Mouse (Mus musculus): ENCODE data around the gene Rbms2. TPM values are rescaled to one million over a fixed set of nuclear protein-coding genes. Genes with fewer than 3 reads are reported as not detected.

Rbms2 gene
- polyA plus RNA-seq, 1 experiment from 2014 or later = 39.0 TPM

GRCm38 (mm10) chr10:128128143-128128542 is 52.0 kb downstream of the Rbms2 start:
- Histone ChIP-seq H3K9me3 (no peaks in the 10 kb centered on the region), H3K27me3 (no peaks in the 10 kb centered on the region), H3K27ac (no peak overlapping the region), H3K36me3 (peaks cover 94% of the 10 kb centered on the region), H3K9ac (peak overlapping the region; percentile 31; the same call in 1 of the 2 replicates), H3K4me2 (replicated peaks) (no peak overlapping the region), H3K4me1 (no peaks in the 10 kb centered on the region), H3K4me3 (no peak overlapping the region)
- WGBS = 83% methylated on average over 8 of the region's 8 CpGs
- no peak for ATAC-seq (ENCODE audit: low FRiP score, low read depth)

GRCm38 (mm10) chr10:128127497-128127896 is 52.6 kb downstream of the Rbms2 start:
- no peak for ATAC-seq (ENCODE audit: low FRiP score, low read depth)
- no peaks in the 10 kb centered on the region for H3K9me3 ChIP-seq
- no peak overlapping the region for H3K4me3 ChIP-seq
- H3K27me3 ChIP-seq = no peaks in the 10 kb centered on the region
- 70% methylated on average over 5 of the region's 5 CpGs for WGBS
- H3K9ac ChIP-seq = no peak overlapping the region
- no peak overlapping the region for H3K4me2 ChIP-seq (replicated peaks)
- H3K36me3 ChIP-seq = peaks cover 94% of the 10 kb centered on the region
- H3K27ac ChIP-seq = no peak overlapping the region
- no peaks in the 10 kb centered on the region for H3K4me1 ChIP-seq

DNA sequence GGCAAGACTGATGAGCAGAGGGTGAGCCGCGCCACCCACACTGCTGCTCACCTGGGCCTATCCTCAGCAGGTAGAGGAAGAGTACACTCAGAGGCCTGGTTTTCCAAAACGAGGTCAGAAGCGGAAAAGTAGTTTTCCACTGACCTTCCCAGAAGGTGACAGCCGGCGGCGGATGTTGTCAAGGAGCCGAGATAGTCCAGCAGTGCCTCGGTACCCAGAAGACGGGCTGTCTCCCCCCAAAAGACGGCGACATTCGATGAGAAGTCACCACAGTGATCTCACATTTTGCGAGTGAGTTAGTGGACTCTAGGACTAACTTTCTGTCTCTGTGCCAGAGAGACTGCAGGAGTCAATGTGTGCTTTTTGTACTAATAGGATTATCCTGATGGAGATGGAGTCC is 54.1 kb downstream of the Rbms2 start:
- 91% methylated on average over 14 of the region's 14 CpGs for WGBS
- no peak overlapping the region for H3K4me2 ChIP-seq (replicated peaks)
- no peaks in the 10 kb centered on the region for H3K27me3 ChIP-seq
- H3K9me3 ChIP-seq = no peaks in the 10 kb centered on the region
- no peak overlapping the region for H3K4me3 ChIP-seq
- H3K9ac ChIP-seq = no peak overlapping the region
- peaks cover 94% of the 10 kb centered on the region for H3K36me3 ChIP-seq
- no peak overlapping the region for H3K27ac ChIP-seq
- H3K4me1 ChIP-seq = no peaks in the 10 kb centered on the region
- no peak for ATAC-seq (ENCODE audit: low FRiP score, low read depth)

GRCm38 (mm10) chr10:128124831-128125230 is 55.3 kb downstream of the Rbms2 start:
- Histone ChIP-seq H3K27ac (no peak overlapping the region), H3K36me3 (peaks cover 94% of the 10 kb centered on the region), H3K4me1 (no peaks in the 10 kb centered on the region), H3K4me3 (no peak overlapping the region), H3K27me3 (no peaks in the 10 kb centered on the region), H3K9me3 (no peaks in the 10 kb centered on the region), H3K4me2 (replicated peaks) (no peak overlapping the region), H3K9ac (no peak overlapping the region)
- ATAC-seq (ENCODE audit: low FRiP score, low read depth) = no peak
- 94% methylated on average over 9 of the region's 9 CpGs for WGBS

GRCm38 (mm10) chr10:128123833-128124232 is 56.3 kb downstream of the Rbms2 start:
- no peaks in the 10 kb centered on the region for H3K27me3 ChIP-seq
- ATAC-seq (ENCODE audit: low FRiP score, low read depth) = no peak
- WGBS = 92% methylated on average over 7 of the region's 7 CpGs
- H3K27ac ChIP-seq = no peak overlapping the region
- H3K4me3 ChIP-seq = no peak overlapping the region
- H3K4me2 ChIP-seq (replicated peaks) = no peak overlapping the region
- H3K36me3 ChIP-seq = peaks cover 97% of the 10 kb centered on the region
- H3K4me1 ChIP-seq = no peaks in the 10 kb centered on the region
- no peak overlapping the region for H3K9ac ChIP-seq
- no peaks in the 10 kb centered on the region for H3K9me3 ChIP-seq

GRCm38 (mm10) chr10:128111227-128111626 is 68.9 kb downstream of the Rbms2 start:
- no peak overlapping the region for H3K4me2 ChIP-seq (replicated peaks)
- no peak overlapping the region for H3K27ac ChIP-seq
- H3K4me3 ChIP-seq = no peak overlapping the region
- no peak overlapping the region for H3K9ac ChIP-seq
- no peaks in the 10 kb centered on the region for H3K4me1 ChIP-seq
- H3K9me3 ChIP-seq = no peaks in the 10 kb centered on the region
- ATAC-seq (ENCODE audit: low FRiP score, low read depth) = no peak
- no peaks in the 10 kb centered on the region for H3K27me3 ChIP-seq
- peaks cover 71% of the 10 kb centered on the region for H3K36me3 ChIP-seq

DNA sequence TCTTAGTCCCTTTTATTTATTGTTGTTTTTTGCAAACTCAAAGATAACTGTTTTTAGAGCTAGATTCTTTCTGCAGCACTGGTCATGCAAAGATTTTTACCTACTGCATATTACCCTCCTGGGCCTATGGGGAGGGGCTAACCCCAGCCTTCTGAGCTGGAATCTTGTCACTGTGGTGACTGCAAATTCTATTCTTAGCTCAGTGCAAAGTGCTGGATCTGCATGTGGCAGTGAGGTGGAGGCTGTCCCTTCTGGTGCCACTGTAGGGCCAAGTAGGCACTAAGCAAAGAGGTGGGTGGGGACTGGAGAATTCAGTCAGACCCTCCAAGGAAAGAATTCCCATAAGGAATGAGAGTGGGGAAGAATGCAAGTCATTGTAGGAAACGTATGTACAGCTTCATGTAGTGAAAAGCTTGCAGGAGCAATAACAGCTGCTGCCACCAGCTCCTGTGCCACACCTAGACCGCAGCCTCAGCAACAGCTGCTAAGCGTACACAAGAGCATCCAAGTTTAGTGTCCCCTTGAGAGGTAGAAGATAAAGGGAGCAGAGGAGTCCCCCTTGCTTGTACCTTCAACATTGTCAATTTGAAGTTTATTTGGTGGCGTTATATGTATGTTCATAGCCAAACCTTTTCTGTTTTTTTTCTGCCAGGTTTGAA is 69.9 kb downstream of the Rbms2 start:
- no peak overlapping the region for H3K27ac ChIP-seq
- peaks cover 61% of the 10 kb centered on the region for H3K36me3 ChIP-seq
- H3K4me2 ChIP-seq (replicated peaks) = no peak overlapping the region
- no peak for ATAC-seq (ENCODE audit: low FRiP score, low read depth)
- no peak overlapping the region for H3K4me3 ChIP-seq
- no peaks in the 10 kb centered on the region for H3K4me1 ChIP-seq
- H3K9me3 ChIP-seq = no peaks in the 10 kb centered on the region
- WGBS = 89% methylated on average over 4 of the region's 4 CpGs
- H3K27me3 ChIP-seq = no peaks in the 10 kb centered on the region
- H3K9ac ChIP-seq = no peak overlapping the region

DNA sequence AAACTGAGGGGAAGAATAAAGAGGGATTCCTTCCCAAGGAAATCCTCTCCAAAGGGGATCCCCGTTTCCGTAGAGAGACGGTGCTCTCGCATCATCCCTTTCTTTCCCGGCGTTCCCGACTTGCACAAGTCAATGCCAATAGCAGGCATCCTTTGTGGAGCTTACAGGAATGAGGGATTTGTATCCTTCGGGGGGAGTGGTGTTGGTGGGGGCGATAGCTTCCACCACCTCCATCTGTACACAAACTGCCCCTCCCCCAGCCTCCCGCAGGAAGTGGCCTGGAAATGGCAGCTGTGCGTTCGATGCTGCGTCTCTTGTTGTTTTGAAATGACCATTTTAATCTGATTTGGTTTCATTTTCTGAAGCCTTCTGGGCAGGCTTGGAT is 82.5 kb downstream of the Rbms2 start:
- Histone ChIP-seq H3K4me3 (peak overlapping the region; percentile 99), H3K9ac (peak overlapping the region; percentile 94), H3K4me2 (replicated peaks) (peak overlapping the region; percentile 88), H3K36me3 (no peaks in the 10 kb centered on the region), H3K9me3 (no peaks in the 10 kb centered on the region), H3K27ac (peak overlapping the region; percentile 74), H3K4me1 (peaks cover 35% of the 10 kb centered on the region), H3K27me3 (no peaks in the 10 kb centered on the region)
- ATAC-seq (ENCODE audit: low FRiP score, low read depth) = no peak
- WGBS = 0% methylated on average over 13 of the region's 13 CpGs

- WGBS = under 1% methylated on average over 78 of the region's 86 CpGs
- H3K4me1 ChIP-seq = peaks cover 40% of the 10 kb centered on the region
- peak; percentile 86 for ATAC-seq (ENCODE audit: low FRiP score, low read depth)
- no peaks in the 10 kb centered on the region for H3K27me3 ChIP-seq
- peak overlapping the region; percentile 94 for H3K9ac ChIP-seq
- H3K4me2 ChIP-seq (replicated peaks) = peak overlapping the region; percentile 88
- H3K4me3 ChIP-seq = peak overlapping the region; percentile 99
- peak overlapping the region; percentile 74 for H3K27ac ChIP-seq
- no peaks in the 10 kb centered on the region for H3K9me3 ChIP-seq
- H3K36me3 ChIP-seq = no peaks in the 10 kb centered on the region
These were observed 83.2 kb downstream of the Rbms2 start for GRCm38 (mm10) chr10:128096693-128097586.

DNA sequence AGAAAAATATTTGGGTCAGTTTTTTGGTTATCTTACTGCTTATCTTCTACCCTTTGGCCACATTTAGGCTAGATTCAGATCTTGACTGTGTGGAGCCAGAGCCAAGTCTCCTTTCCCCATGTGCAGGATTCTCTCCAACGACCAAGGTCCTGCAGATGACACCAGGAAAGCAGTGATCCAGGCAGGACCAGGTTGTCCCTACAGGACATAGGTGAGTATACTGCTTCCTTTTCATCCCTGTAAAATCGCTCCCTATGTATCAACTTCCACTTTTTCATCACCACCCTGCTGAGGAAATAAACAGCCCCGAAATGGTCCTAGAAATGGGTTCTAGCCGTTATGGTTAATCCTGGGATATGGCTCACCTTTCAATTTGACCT is 83.8 kb downstream of the Rbms2 start:
- Histone ChIP-seq H3K4me3 (peak overlapping the region; percentile 99), H3K27me3 (no peaks in the 10 kb centered on the region), H3K36me3 (no peaks in the 10 kb centered on the region), H3K4me2 (replicated peaks) (peak overlapping the region; percentile 88; the same call in 1 of the 2 replicates), H3K9ac (no peak overlapping the region), H3K4me1 (peaks cover 47% of the 10 kb centered on the region), H3K27ac (no peak overlapping the region; the same call in 1 of the 2 replicates), H3K9me3 (no peaks in the 10 kb centered on the region)
- WGBS = 20% methylated on average over 4 of the region's 4 CpGs
- no peak for ATAC-seq (ENCODE audit: low FRiP score, low read depth)

- Histone ChIP-seq H3K36me3 (peaks cover 5% of the 10 kb centered on the region), H3K27me3 (no peaks in the 10 kb centered on the region), H3K9me3 (no peaks in the 10 kb centered on the region), H3K4me3 (peak overlapping the region; percentile 70; the same call in 1 of the 2 replicates), H3K4me2 (replicated peaks) (peak overlapping the region; percentile 90), H3K27ac (peak overlapping the region; percentile 12; the same call in 1 of the 2 replicates), H3K4me1 (peaks cover 56% of the 10 kb centered on the region), H3K9ac (no peak overlapping the region)
- ATAC-seq (ENCODE audit: low FRiP score, low read depth) = no peak
- WGBS = 41% methylated on average over 9 of the region's 9 CpGs
These were observed 85.0 kb downstream of the Rbms2 start for GRCm38 (mm10) chr10:128095003-128095636.
